Mouse (Mus musculus) heart, postnatal 0 days (tissue): ENCODE results near the gene Abi1. TPM values are rescaled to one million over a fixed set of nuclear protein-coding genes. Genes with fewer than 3 reads are reported as not detected.
"Not testable (repeated sequence)": the region's sequence is repeated elsewhere in the genome, so short reads cannot be mapped to it uniquely, and the experiment has no call there.

Source experiments
- ATAC-seq: fragments of 200-750 bp; cut with Nextera tagmentation; 2 replicates; pipeline ENCODE4 v1.8.0; 2017; ENCODE audit warnings: low read depth, moderate number of reproducible peaks, moderate library complexity; ENCODE audit not compliant: insufficient read depth
- DNase-seq: peaks from one replicate; pipeline ENCODE4 v3.0.0-alpha.2; 2016; ENCODE audit warnings: low spot score
- H3K27ac ChIP-seq: fragments of 300-500 bp; sonication (generic); 2 replicates; pipeline ENCODE4 v1.5.1; 2014; ENCODE audit warnings: low read depth, mild to moderate bottlenecking
- H3K27me3 ChIP-seq: fragments of 300-500 bp; sonication (generic); 2 replicates; pipeline ENCODE4 v1.6.1; 2014; ENCODE audit warnings: low read length, mixed read lengths; ENCODE audit not compliant: control insufficient read depth, insufficient read depth
- H3K36me3 ChIP-seq: fragments of 300-500 bp; sonication (generic); replicated peaks from 2 replicates; pipeline ENCODE4 v1.6.1; 2014; ENCODE audit warnings: low read length, mixed read lengths; ENCODE audit not compliant: control insufficient read depth, insufficient read depth
- H3K4me1 ChIP-seq: fragments of 300-500 bp; sonication (generic); 2 replicates; pipeline ENCODE4 v1.6.1; 2014; ENCODE audit warnings: antibody characterized with exemption; ENCODE audit not compliant: control insufficient read depth, insufficient read depth
- H3K4me2 ChIP-seq: fragments of 300-500 bp; sonication (generic); 2 replicates; pipeline ENCODE4 v1.6.1; 2014; ENCODE audit warnings: low read depth, mild to moderate bottlenecking, low read length, moderate library complexity
- H3K4me3 ChIP-seq: fragments of 300-500 bp; sonication (generic); 2 replicates; pipeline ENCODE4 v1.5.1; 2014; ENCODE audit warnings: low read depth, low read length
- H3K9ac ChIP-seq: fragments of 300-500 bp; sonication (generic); replicated peaks from 2 replicates; pipeline ENCODE4 v1.6.1; 2014; ENCODE audit warnings: low read depth, low read length, mixed read lengths
- H3K9me3 ChIP-seq: fragments of 300-500 bp; sonication (generic); replicated peaks from 2 replicates; pipeline ENCODE4 v1.6.1; 2016; ENCODE audit warnings: low read length; ENCODE audit not compliant: control insufficient read depth
- CTCF ChIP-seq: IDR thresholded peaks from 2 replicates; pipeline ENCODE4 v1.5.1; 2016; ENCODE audit warnings: antibody characterized with exemption, control low read depth, low read depth
- EP300 ChIP-seq: IDR thresholded peaks from 2 replicates; pipeline ENCODE4 v1.6.1; 2016; ENCODE audit warnings: antibody characterized with exemption, low read depth
- WGBS: fragments of 180-500 bp; shearing (Covaris S2); extraction: QIAGEN DNeasy Blood & Tissue Kit; methylation state at CpG from one replicate; pipeline ENCODE4 v1.1.7; 2014; 5-methylcytosine and 5-hydroxymethylcytosine counted together
- polyA plus RNA-seq: library from polyadenylated mRNA; unstranded; fragments of >200 nt; fragmentation: Nextera tagmentation; extraction: Ambion mirVana; gene quantifications from 2 replicates; pipeline ENCODE4 v1.2.1, GENCODE M21; 2015
- total RNA-seq: library from RNA; depleted of rRNA; stranded (reverse); fragments of >200 nt; gene quantifications from 2 replicates; pipeline ENCODE4 v1.2.3, GENCODE M21; 2014; ENCODE audit warnings: low replicate concordance

Abi1 gene
- total and polyA plus RNA-seq, 2 experiments from 2014 or later, result 19.2 to 52.7 TPM

DNA sequence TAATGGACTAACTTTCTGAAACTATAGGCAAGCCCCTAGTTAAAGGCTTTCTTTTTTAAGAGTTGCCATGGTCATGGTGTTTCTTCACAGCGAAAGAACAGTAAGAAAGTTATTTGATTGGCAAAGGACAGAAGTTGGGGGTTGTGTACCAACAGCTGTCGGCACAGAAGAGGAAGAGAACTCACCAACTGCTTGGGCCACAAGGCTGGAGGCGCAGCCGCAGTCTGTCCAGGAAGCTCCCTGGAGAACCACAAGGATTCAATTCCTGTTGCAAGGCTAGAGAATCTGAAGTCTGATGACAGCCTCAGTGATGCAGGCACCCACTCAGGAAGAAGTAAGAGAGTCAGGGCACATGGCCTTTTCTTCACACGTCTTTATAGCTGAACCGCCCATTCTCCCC lies 12.5 kb upstream of the Abi1 start:
- DNase-seq (no peak), ATAC-seq (no peak)
- Histone ChIP-seq H3K27ac (no peak overlapping the region), H3K4me3 (no peak overlapping the region), H3K4me2 (no peak overlapping the region), H3K36me3 (no peaks in the 10 kb centered on the region), H3K9ac (no peak overlapping the region), H3K9me3 (no peaks in the 10 kb centered on the region), H3K4me1 (no peaks in the 10 kb centered on the region), H3K27me3 (no peaks in the 10 kb centered on the region)
- TF ChIP-seq CTCF (no peak), EP300 (no peak)
- WGBS, result 51% methylated on average over 6 of the region's 6 CpGs

- H3K4me1 ChIP-seq, result no peaks in the 10 kb centered on the region
- 66% methylated on average over 2 of the region's 2 CpGs for WGBS
- H3K4me3 ChIP-seq, result no peak overlapping the region
- H3K9ac ChIP-seq, result no peak overlapping the region
- H3K9me3 ChIP-seq, result no peaks in the 10 kb centered on the region
- no peak for DNase-seq
- no peak for TF ChIP-seq CTCF
- no peaks in the 10 kb centered on the region for H3K27me3 ChIP-seq
- H3K36me3 ChIP-seq, result no peaks in the 10 kb centered on the region
- H3K27ac ChIP-seq, result no peak overlapping the region
- H3K4me2 ChIP-seq, result no peak overlapping the region
- ATAC-seq, result no peak
Measured at GRCm38 (mm10) chr2:23051890-23052289, 11.8 kb upstream of the Abi1 start.

GRCm38 (mm10) chr2:23048006-23048405 lies 8.0 kb upstream of the Abi1 start:
- no peak overlapping the region for H3K9ac ChIP-seq
- no peak overlapping the region for H3K27ac ChIP-seq
- H3K4me1 ChIP-seq, result no peaks in the 10 kb centered on the region
- H3K4me2 ChIP-seq, result no peak overlapping the region
- no peaks in the 10 kb centered on the region for H3K27me3 ChIP-seq
- no peaks in the 10 kb centered on the region for H3K9me3 ChIP-seq
- no peaks in the 10 kb centered on the region for H3K36me3 ChIP-seq
- H3K4me3 ChIP-seq, result no peak overlapping the region
- TF ChIP-seq EP300, result no peak
- TF ChIP-seq CTCF, result no peak
- ATAC-seq (no peak), DNase-seq (no peak)

DNA sequence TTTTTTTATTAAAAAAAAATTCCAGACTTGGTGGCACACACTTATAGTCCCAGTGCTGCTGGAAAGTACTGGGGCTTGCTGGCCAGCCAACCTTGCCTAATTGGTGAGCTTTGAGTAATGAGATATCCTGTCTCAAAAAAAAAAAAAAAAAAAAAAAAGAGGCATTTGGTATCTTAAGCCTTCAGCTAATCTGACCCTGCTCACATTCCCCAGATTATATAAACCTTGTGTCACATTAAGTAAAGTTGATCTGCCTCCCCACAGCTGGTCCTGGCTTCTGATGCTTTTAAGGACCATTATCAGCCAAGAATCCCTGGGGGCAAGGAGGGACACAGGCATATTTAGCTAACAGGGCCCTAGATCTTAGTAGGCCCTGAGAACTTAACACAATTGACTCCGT lies 5.7 kb upstream of the Abi1 start:
- no peak for ATAC-seq
- no peaks in the 10 kb centered on the region for H3K27me3 ChIP-seq

GRCm38 (mm10) chr2:23042189-23042588 lies 2.1 kb upstream of the Abi1 start:
- WGBS, result 79% methylated on average over 3 of the region's 3 CpGs
- peaks cover 11% of the 10 kb centered on the region for H3K4me1 ChIP-seq

More for the DNA sequence above, 5.7 kb upstream of the Abi1 start:
- Histone ChIP-seq H3K4me3 (no peak overlapping the region), H3K4me2 (no peak overlapping the region), H3K9me3 (no peaks in the 10 kb centered on the region), H3K36me3 (no peaks in the 10 kb centered on the region), H3K27ac (no peak overlapping the region), H3K4me1 (no peaks in the 10 kb centered on the region), H3K9ac (no peak overlapping the region)
- no peak for DNase-seq
- no peak for TF ChIP-seq CTCF
- TF ChIP-seq EP300, result no peak
- 41% methylated on average over 1 of the region's 1 CpGs for WGBS

GRCm38 (mm10) chr2:23041457-23041856 lies 1.4 kb upstream of the Abi1 start:
- WGBS, result 71% methylated on average over 4 of the region's 4 CpGs
- no peak for ATAC-seq
- no peak for TF ChIP-seq CTCF
- no peak for TF ChIP-seq EP300
- Histone ChIP-seq H3K27me3 (no peaks in the 10 kb centered on the region), H3K36me3 (no peaks in the 10 kb centered on the region), H3K4me2 (no peak overlapping the region), H3K4me3 (no peak overlapping the region), H3K9ac (no peak overlapping the region), H3K9me3 (no peaks in the 10 kb centered on the region), H3K27ac (peak overlapping the region; percentile 72; the same call in 1 of the 2 replicates), H3K4me1 (peaks cover 15% of the 10 kb centered on the region)
- no peak for DNase-seq

More at GRCm38 (mm10) chr2:23042189-23042588, 2.1 kb upstream of the Abi1 start:
- Histone ChIP-seq H3K4me2 (no peak overlapping the region), H3K9me3 (no peaks in the 10 kb centered on the region), H3K36me3 (no peaks in the 10 kb centered on the region), H3K4me3 (no peak overlapping the region), H3K9ac (no peak overlapping the region), H3K27me3 (no peaks in the 10 kb centered on the region), H3K27ac (peak overlapping the region; percentile 72; the same call in 1 of the 2 replicates)
- ATAC-seq (no peak), DNase-seq (no peak)
- TF ChIP-seq CTCF (no peak), EP300 (no peak)

GRCm38 (mm10) chr2:23040690-23041089 lies 649 bp upstream of the Abi1 start:
- not testable (repeated sequence) for H3K4me3 ChIP-seq, DNase-seq, ATAC-seq, H3K9me3 ChIP-seq, H3K27me3 ChIP-seq, H3K36me3 ChIP-seq, H3K9ac ChIP-seq
- H3K4me2 ChIP-seq, result peak overlapping the region; percentile 42
- WGBS, result 86% methylated on average over 7 of the region's 7 CpGs
- peaks cover 16% of the 10 kb centered on the region for H3K4me1 ChIP-seq
- H3K27ac ChIP-seq, result peak overlapping the region; percentile 72
